8 mouse cellular contexts compared by ENCODE assay signal in genomic region chr14:55681160-55682117, GRCm38 (mm10). TPM values are rescaled to one million over a fixed set of nuclear protein-coding genes. Genes with fewer than 3 reads are reported as not detected.
A peak's percentile ranks its signal among the peaks of the same experiment; 100 is the strongest.
DNase-seq lines count a peak whose midpoint lies in the region; ATAC-seq and TF ChIP-seq lines count a peak whose summit lies in the region.

TSS of gene Tinf2 (minus strand) at chr14:55681820.

- H3K4me2 ChIP-seq in forebrain, embryonic 16.5 days (ENCODE audit: low read length) = peak within 1 kb of the TSS; percentile 90
- peak within 1 kb of the TSS; percentile 82 for H3K4me2 ChIP-seq in lung, embryonic 14.5 days

- peaks cover 34% of the 10 kb centered on the region for H3K4me1 ChIP-seq in G1E (ENCODE audit: insufficient read depth, low read depth, low read length)
- H3K4me1 ChIP-seq in forebrain, embryonic 16.5 days (replicated peaks; ENCODE audit: control insufficient read depth, insufficient read depth, low read length) = peaks cover 10% of the 10 kb centered on the region
- H3K4me1 ChIP-seq in lung, embryonic 14.5 days (ENCODE audit: insufficient read depth) = no peaks in the 10 kb centered on the region
- peaks cover 5% of the 10 kb centered on the region for H3K4me1 ChIP-seq in olfactory bulb, adult 2 months (ENCODE audit: control insufficient read depth, insufficient read depth, low read length)
- peaks cover 8% of the 10 kb centered on the region for H3K4me1 ChIP-seq in thymus, adult 2 months (replicated peaks; ENCODE audit: control insufficient read depth, insufficient read depth, low read length)

- no peaks in the 10 kb centered on the region for H3K27me3 ChIP-seq in G1E (ENCODE audit: insufficient read depth, low read length)
- H3K27me3 ChIP-seq in forebrain, embryonic 16.5 days (replicated peaks; ENCODE audit: control insufficient read depth, insufficient read depth, low read length) = no peaks in the 10 kb centered on the region
- H3K27me3 ChIP-seq in lung, embryonic 14.5 days (ENCODE audit: insufficient read depth, low read length) = no peaks in the 10 kb centered on the region
- no peaks in the 10 kb centered on the region for H3K27me3 ChIP-seq in thymus, adult 2 months (ENCODE audit: control insufficient read depth, insufficient read depth, low read length)

- no peaks in the 10 kb centered on the region for H3K9me3 ChIP-seq in G1E (replicated peaks)
- no peaks in the 10 kb centered on the region for H3K9me3 ChIP-seq in forebrain, embryonic 16.5 days (ENCODE audit: control insufficient read depth, low read length)
- no peaks in the 10 kb centered on the region for H3K9me3 ChIP-seq in lung, embryonic 14.5 days (ENCODE audit: low read depth, low read length)

- no peak for TF ChIP-seq CTCF in G1E (IDR thresholded peaks at IDR 0.05; ENCODE audit: low read depth, low read length)
- TF ChIP-seq CTCF in layer of hippocampus, adult 2 months (conservative IDR thresholded peaks at IDR 0.05) = peak; percentile 91
- TF ChIP-seq CTCF in lung, embryonic 14.5 days (IDR thresholded peaks at IDR 0.05; ENCODE audit: low read depth) = peak; percentile 85
- peak; percentile 86 for TF ChIP-seq CTCF in olfactory bulb, adult 2 months (IDR thresholded peaks at IDR 0.05; ENCODE audit: insufficient read depth, low read depth, low read length)
- TF ChIP-seq CTCF in thymus, adult 2 months (IDR thresholded peaks at IDR 0.05; ENCODE audit: borderline replicate concordance, control insufficient read depth, extremely low read depth, insufficient read depth, low read length, poor library complexity) = peak; percentile 92

- ATAC-seq in G1E (ENCODE audit: extremely low read depth, insufficient number of reproducible peaks, low FRiP score, poor library complexity, severe bottlenecking) = peak; percentile 95
- peak; percentile 98 for ATAC-seq in forebrain, embryonic 16.5 days
- peak; percentile 98 for ATAC-seq in lung, embryonic 14.5 days (ENCODE audit: insufficient read depth)

- intact Hi-C loops in heart, postnatal 36 days (cut with DNase I) = loop anchor here (1.0 to 5.0 kb wide), 3 partner anchors 41 to 81 kb away; partner anchors contain the start of genes Ltb4r2 and Rabggta

- H3K36me3 ChIP-seq in G1E (replicated peaks) = peaks cover 47% of the 10 kb centered on the region
- peaks cover 17% of the 10 kb centered on the region for H3K36me3 ChIP-seq in forebrain, embryonic 16.5 days (ENCODE audit: control insufficient read depth, insufficient read depth)
- H3K36me3 ChIP-seq in lung, embryonic 14.5 days (ENCODE audit: insufficient read depth) = peaks cover 41% of the 10 kb centered on the region
- peaks cover 34% of the 10 kb centered on the region for H3K36me3 ChIP-seq in thymus, adult 2 months (ENCODE audit: control insufficient read depth, insufficient read depth, low read length)

- peak within 1 kb of the TSS; percentile 73 for H3K9ac ChIP-seq in forebrain, embryonic 16.5 days (replicated peaks; ENCODE audit: low read depth, low read length)
- peak within 1 kb of the TSS; percentile 81 for H3K9ac ChIP-seq in lung, embryonic 14.5 days

- under 1% methylated on average over 66 of the region's 66 CpGs for WGBS in forebrain, embryonic 16.5 days
- WGBS in lung, embryonic 14.5 days = under 1% methylated on average over 65 of the region's 66 CpGs
- WGBS in olfactory bulb, adult 2 months = under 1% methylated on average over 66 of the region's 66 CpGs
- WGBS in thymus, adult 2 months = under 1% methylated on average over 66 of the region's 66 CpGs

- DNase-seq in G1E (ENCODE audit: low spot score) = peak; percentile 88
- peak; percentile 96 to 97 for DNase-seq in cerebellum, adult 18-20 months
- peak; percentile 91 to 94 for DNase-seq in heart, postnatal 36 days
- DNase-seq in layer of hippocampus, adult 2 months (ENCODE audit: low spot score in 2 of 2) = peak; percentile 95 to 96
- DNase-seq in lung, embryonic 14.5 days = peak; percentile 99
- DNase-seq in thymus, adult 2 months = peak; percentile 91

- H3K4me3 ChIP-seq in G1E (ENCODE audit: low read depth, low read length) = peak within 1 kb of the TSS; percentile 87
- peak within 1 kb of the TSS; percentile 80 for H3K4me3 ChIP-seq in forebrain, embryonic 16.5 days (replicated peaks; ENCODE audit: low read length)
- H3K4me3 ChIP-seq in layer of hippocampus, adult 2 months = peak within 1 kb of the TSS; percentile 78
- H3K4me3 ChIP-seq in lung, embryonic 14.5 days (ENCODE audit: low read depth, low read length) = peak within 1 kb of the TSS; percentile 78
- H3K4me3 ChIP-seq in olfactory bulb, adult 2 months (ENCODE audit: insufficient read depth, low read depth, low read length) = peak within 1 kb of the TSS; percentile 60
- peak within 1 kb of the TSS; percentile 62 for H3K4me3 ChIP-seq in thymus, adult 2 months (ENCODE audit: control insufficient read depth, insufficient read depth, low read length)

- no peak for TF ChIP-seq POLR2A in olfactory bulb, adult 2 months (IDR thresholded peaks at IDR 0.05; ENCODE audit: insufficient read depth, low read depth, low read length)
- TF ChIP-seq POLR2A in thymus, adult 2 months (IDR thresholded peaks at IDR 0.05; ENCODE audit: control insufficient read depth, extremely low read depth, insufficient read depth, low read length, poor library complexity) = 0 out of 2 replicates have a peak, but pooled peaks have one; percentile 20

- peak within 1 kb of the TSS; percentile 73 for H3K27ac ChIP-seq in forebrain, embryonic 16.5 days (ENCODE audit: low read length)
- H3K27ac ChIP-seq in layer of hippocampus, adult 2 months = peak within 1 kb of the TSS; percentile 85
- H3K27ac ChIP-seq in lung, embryonic 14.5 days (ENCODE audit: low read depth) = peak within 1 kb of the TSS; percentile 92
- H3K27ac ChIP-seq in olfactory bulb, adult 2 months (ENCODE audit: insufficient read depth, low read depth, low read length) = no peak within 1 kb of the TSS
- peak within 1 kb of the TSS; percentile 72 for H3K27ac ChIP-seq in thymus, adult 2 months (ENCODE audit: control insufficient read depth, insufficient read depth, low read length)

RNA-seq across cellular contexts. Expression of gene Tinf2, which starts in this region (rescaled TPM):
- total RNA-seq in G1E (2014; fragmentation: Nextera tagmentation) (51.4 and 55.1 TPM in 2 replicates), G1E (2017) (42.4 and 42.7 TPM in 2 replicates)
- 41.7 and 44.2 TPM in 2 replicates for polyA plus RNA-seq in G1E (2012)
- polyA plus RNA-seq in forebrain, embryonic 16.5 days (2015; fragmentation: Nextera tagmentation; extraction: Ambion mirVana) = 31.4 and 32.6 TPM in 2 replicates
- 10 to 100 TPM in 1 of 2 experiments, 1 to 10 TPM in 1; 10.0 to 12.9 TPM for total RNA-seq in heart, postnatal 36 days (2021)
- total RNA-seq in layer of hippocampus, adult 2 months (2021) = 10 to 100 TPM; 15.2 to 16.2 TPM
- 53.3 and 58.0 TPM in 2 replicates for polyA plus RNA-seq in lung, embryonic 14.5 days (2014; fragmentation: Nextera tagmentation; extraction: Ambion mirVana)
- not detected in 2 replicates for polyA plus RNA-seq in olfactory bulb, adult 2 months (2012; ENCODE audit: insufficient read depth, insufficient read length, low replicate concordance, missing spikeins)
- polyA plus RNA-seq in thymus, adult 2 months (2012; rRNA removed) = 51.5 and 51.9 TPM in 2 replicates

Comparison
In these comparisons a context has a peak if more than half of its experiments do, and no peak if none do; other contexts are left out.
1. RNA of gene Tinf2 (polyA plus RNA-seq): 53.3 to 58.0 TPM in lung, embryonic 14.5 days, 51.5 to 51.9 TPM in thymus, adult 2 months, 41.7 to 44.2 TPM in G1E and 31.4 to 32.6 TPM in forebrain, embryonic 16.5 days; not detected in olfactory bulb, adult 2 months; every median in the first group is over 10 times any median in the second.
2. Peak in every context shown above with its lines, with median percentiles within 50 percentile points of each other: ATAC-seq, DNase-seq and H3K4me3 ChIP-seq.